Mouse (Mus musculus): ENCODE results near the gene Sema3f. TPM values are rescaled to one million over a fixed set of nuclear protein-coding genes. Genes with fewer than 3 reads are reported as not detected.

Sema3f gene
- polyA plus RNA-seq, 1 experiment from 2014 or later, result 13.2 TPM

DNA sequence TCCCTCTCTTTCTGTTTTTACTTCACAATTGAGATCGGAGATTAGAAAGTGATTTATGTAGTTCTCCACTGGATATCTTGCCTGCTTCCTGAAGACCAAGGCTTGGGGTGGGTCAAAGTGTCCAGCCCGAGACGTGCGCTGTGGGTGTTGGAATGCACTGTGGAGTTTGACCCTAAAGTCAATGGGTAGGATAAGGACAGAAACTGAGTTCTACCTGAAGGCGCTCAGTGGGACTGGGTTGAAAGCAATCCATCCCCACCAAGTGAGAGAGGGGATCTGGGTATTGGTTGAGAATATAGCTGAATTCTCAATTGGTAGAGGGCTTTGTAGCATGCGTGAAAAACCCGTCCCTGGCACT is 65.1 kb downstream of the Sema3f start:
- Histone ChIP-seq H3K27ac (ENCODE audit: low read depth, low read length) (no peak overlapping the region), H3K4me3 (ENCODE audit: low read depth, low read length) (no peak overlapping the region), H3K4me2 (ENCODE audit: low read depth, low read length, severe bottlenecking) (no peak overlapping the region), H3K27me3 (ENCODE audit: control insufficient read depth, insufficient read depth, low read length) (no peaks in the 10 kb centered on the region), H3K4me1 (replicated peaks; ENCODE audit: control insufficient read depth, insufficient read depth, low read length) (peaks cover 17% of the 10 kb centered on the region), H3K36me3 (ENCODE audit: control insufficient read depth, insufficient read depth, low read length) (no peaks in the 10 kb centered on the region), H3K9ac (ENCODE audit: low read length) (peak overlapping the region; percentile 9), H3K9me3 (ENCODE audit: control insufficient read depth, low read length) (no peaks in the 10 kb centered on the region)
- 58% methylated on average over 7 of the region's 7 CpGs for WGBS
- ATAC-seq (replicated peaks; ENCODE audit: low FRiP score) (peak; percentile 13), DNase-seq (ENCODE audit: low spot score) (no peak)

DNA sequence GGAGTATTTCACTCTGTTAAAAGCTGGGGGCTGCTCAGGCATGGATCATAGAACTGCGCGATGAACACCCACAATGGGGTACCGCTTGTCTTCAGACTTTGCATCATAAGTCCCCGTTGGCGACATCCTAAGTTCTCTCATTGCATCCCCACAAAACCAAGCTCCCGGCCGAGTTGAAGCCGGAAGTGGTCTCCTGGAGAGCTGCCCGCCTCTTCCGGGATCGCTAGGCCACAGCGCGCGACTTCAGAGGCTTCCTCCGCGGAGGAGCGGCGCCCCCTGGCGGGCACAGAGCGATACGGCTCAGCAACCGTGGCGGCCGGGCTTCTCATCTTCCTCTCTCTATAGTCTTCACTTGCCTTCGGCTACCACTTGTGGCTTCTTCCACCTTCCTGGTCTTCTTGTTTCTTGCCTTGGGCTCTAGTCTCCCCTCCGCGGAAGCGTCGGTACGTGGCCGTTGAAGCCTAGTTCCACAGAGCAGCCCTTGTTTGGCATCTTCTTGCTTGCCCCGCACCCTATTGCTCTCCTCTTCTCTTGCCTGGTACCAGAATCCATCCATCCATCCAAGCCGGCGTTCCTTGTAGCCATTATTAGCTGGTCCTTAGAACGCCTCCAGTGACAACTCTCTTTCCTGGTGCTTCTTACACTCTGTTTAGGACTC is 65.7 kb downstream of the Sema3f start:
- no peaks in the 10 kb centered on the region for H3K27me3 ChIP-seq (ENCODE audit: control insufficient read depth, insufficient read depth, low read length)
- peak overlapping the region; percentile 58 for H3K4me2 ChIP-seq (ENCODE audit: low read depth, low read length, severe bottlenecking)
- H3K9me3 ChIP-seq (ENCODE audit: control insufficient read depth, low read length), result no peaks in the 10 kb centered on the region
- peak; percentile 79 for ATAC-seq (replicated peaks; ENCODE audit: low FRiP score)
- H3K36me3 ChIP-seq (ENCODE audit: control insufficient read depth, insufficient read depth, low read length), result no peaks in the 10 kb centered on the region
- peaks cover 17% of the 10 kb centered on the region for H3K4me1 ChIP-seq (replicated peaks; ENCODE audit: control insufficient read depth, insufficient read depth, low read length)
- H3K4me3 ChIP-seq (ENCODE audit: low read depth, low read length), result peak overlapping the region; percentile 29
- H3K9ac ChIP-seq (ENCODE audit: low read length), result peak overlapping the region; percentile 63
- 6% methylated on average over 35 of the region's 35 CpGs for WGBS
- DNase-seq (ENCODE audit: low spot score), result peak; percentile 97
- peak overlapping the region; percentile 43; the same call in 1 of the 2 replicates for H3K27ac ChIP-seq (ENCODE audit: low read depth, low read length)

DNA sequence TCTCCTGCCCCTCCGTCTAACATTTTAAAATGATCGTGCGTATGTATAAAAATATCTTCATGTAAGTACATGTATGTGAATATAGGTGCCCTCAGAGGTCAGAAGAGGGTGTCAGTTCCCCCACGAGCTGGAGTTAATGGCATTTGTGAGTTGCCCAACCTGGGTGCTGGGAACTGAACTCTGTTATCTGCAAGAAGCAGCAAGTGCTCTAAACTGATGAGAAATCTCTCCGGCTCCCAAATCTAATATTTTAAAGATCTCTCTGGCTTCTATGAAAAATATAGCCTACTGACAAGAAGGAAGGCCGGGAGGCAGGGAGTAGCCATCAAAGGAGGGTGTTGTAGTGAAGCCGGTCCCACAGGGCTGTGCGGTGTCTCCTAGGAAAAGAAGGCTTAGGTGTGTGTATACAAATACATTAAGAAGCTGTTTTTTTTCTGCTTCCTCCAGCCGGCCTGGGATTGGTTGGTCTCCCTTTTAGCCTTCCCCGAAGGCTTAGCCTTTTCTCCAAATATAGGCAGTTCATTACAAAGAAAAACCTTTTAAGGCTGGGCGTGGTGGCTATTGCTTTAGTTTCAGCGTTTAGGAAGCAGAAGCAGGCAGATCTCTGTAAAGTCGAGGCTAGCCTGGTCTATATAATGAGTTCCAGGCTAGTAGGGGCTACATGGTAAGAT is 66.6 kb downstream of the Sema3f start:
- Histone ChIP-seq H3K27me3 (ENCODE audit: control insufficient read depth, insufficient read depth, low read length) (no peaks in the 10 kb centered on the region), H3K36me3 (ENCODE audit: control insufficient read depth, insufficient read depth, low read length) (no peaks in the 10 kb centered on the region), H3K4me2 (ENCODE audit: low read depth, low read length, severe bottlenecking) (peak overlapping the region; percentile 58; the same call in 1 of the 2 replicates), H3K4me3 (ENCODE audit: low read depth, low read length) (no peak overlapping the region), H3K27ac (ENCODE audit: low read depth, low read length) (no peak overlapping the region; the same call in 1 of the 2 replicates), H3K9ac (ENCODE audit: low read length) (no peak overlapping the region), H3K4me1 (replicated peaks; ENCODE audit: control insufficient read depth, insufficient read depth, low read length) (peaks cover 17% of the 10 kb centered on the region), H3K9me3 (ENCODE audit: control insufficient read depth, low read length) (no peaks in the 10 kb centered on the region)
- 94% methylated on average over 13 of the region's 13 CpGs for WGBS
- ATAC-seq (replicated peaks; ENCODE audit: low FRiP score) (no peak), DNase-seq (ENCODE audit: low spot score) (no peak)

DNA sequence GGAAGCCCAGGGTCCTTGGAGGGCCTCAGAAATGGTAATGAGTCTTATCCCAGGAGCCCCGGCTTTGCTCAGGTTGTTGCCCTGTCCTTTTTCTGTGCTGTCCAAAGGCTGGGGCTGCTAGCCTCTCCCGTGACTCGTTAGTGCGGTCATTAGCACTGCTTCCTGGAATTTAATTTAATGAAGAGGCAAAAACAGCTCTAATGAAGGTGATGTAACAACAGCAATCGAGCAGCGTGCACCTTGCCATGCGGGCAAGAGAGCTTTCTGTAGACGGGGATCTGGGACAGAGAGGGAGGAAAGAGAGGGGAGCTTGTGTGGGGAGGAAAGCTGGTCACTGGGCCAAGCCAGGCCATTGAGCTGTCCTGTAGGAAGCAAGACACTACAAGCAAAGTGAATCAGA is 68.6 kb downstream of the Sema3f start:
- H3K27me3 ChIP-seq (ENCODE audit: control insufficient read depth, insufficient read depth, low read length), result no peaks in the 10 kb centered on the region
- WGBS, result 19% methylated on average over 8 of the region's 8 CpGs
- H3K36me3 ChIP-seq (ENCODE audit: control insufficient read depth, insufficient read depth, low read length), result no peaks in the 10 kb centered on the region
- peak overlapping the region; percentile 62 for H3K27ac ChIP-seq (ENCODE audit: low read depth, low read length)
- peaks cover 27% of the 10 kb centered on the region for H3K4me1 ChIP-seq (replicated peaks; ENCODE audit: control insufficient read depth, insufficient read depth, low read length)
- DNase-seq (ENCODE audit: low spot score), result no peak
- no peaks in the 10 kb centered on the region for H3K9me3 ChIP-seq (ENCODE audit: control insufficient read depth, low read length)
- no peak for ATAC-seq (replicated peaks; ENCODE audit: low FRiP score)
- H3K9ac ChIP-seq (ENCODE audit: low read length), result peak overlapping the region; percentile 32; the same call in 1 of the 2 replicates
- H3K4me3 ChIP-seq (ENCODE audit: low read depth, low read length), result no peak overlapping the region
- H3K4me2 ChIP-seq (ENCODE audit: low read depth, low read length, severe bottlenecking), result no peak overlapping the region

DNA sequence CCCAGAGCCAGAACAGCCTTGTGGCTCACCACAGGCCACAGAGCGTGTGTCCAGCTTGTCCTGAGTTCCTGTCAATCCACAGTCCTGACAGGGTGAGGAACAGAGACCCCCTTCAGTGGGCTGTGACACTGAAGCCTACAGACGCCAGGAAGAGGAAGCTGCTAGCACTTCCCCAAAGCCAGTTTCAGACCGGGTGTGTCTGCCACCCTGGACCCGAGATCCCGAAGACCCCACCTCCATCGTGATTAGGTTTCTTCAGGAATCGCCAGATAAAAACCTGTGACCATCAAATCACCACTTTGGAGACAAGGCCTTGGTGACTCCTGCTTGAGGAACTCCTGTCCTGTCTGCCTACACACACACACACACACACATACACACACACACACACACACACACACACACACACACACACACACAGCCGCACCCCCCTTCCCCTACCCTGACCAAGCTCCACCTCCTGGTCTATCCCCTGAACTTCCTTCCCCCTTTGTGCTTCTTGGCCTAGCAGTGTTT is 70.0 kb downstream of the Sema3f start:
- H3K4me1 ChIP-seq (replicated peaks; ENCODE audit: control insufficient read depth, insufficient read depth, low read length), result peaks cover 32% of the 10 kb centered on the region
- no peaks in the 10 kb centered on the region for H3K36me3 ChIP-seq (ENCODE audit: control insufficient read depth, insufficient read depth, low read length)
- DNase-seq (ENCODE audit: low spot score) (no peak), ATAC-seq (replicated peaks; ENCODE audit: low FRiP score) (no peak)
- H3K4me3 ChIP-seq (ENCODE audit: low read depth, low read length), result no peak overlapping the region
- no peak overlapping the region for H3K4me2 ChIP-seq (ENCODE audit: low read depth, low read length, severe bottlenecking)
- H3K9me3 ChIP-seq (ENCODE audit: control insufficient read depth, low read length), result no peaks in the 10 kb centered on the region
- H3K9ac ChIP-seq (ENCODE audit: low read length), result peak overlapping the region; percentile 37; the same call in 1 of the 2 replicates
- H3K27me3 ChIP-seq (ENCODE audit: control insufficient read depth, insufficient read depth, low read length), result no peaks in the 10 kb centered on the region
- no peak overlapping the region for H3K27ac ChIP-seq (ENCODE audit: low read depth, low read length)
- 37% methylated on average over 8 of the region's 8 CpGs for WGBS

DNA sequence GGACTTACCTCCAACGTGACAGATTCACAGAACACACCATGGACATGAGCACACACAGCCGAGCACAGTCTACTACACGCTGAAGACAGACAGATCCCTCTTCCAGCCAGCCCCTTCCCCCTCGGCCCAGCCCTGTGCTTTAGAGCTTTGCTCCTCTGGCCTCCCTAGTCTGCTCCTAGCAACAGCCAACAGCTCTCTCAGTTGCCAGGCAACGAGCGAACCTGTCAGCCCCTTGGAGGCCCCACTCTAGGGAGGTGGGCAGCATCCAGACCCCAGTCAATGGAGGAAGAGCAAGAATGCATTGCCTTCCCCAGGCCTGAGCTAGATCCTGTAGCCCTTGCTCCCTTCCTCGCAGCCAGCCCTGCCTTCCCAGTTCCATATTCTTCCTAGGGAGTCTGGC is 73.2 kb downstream of the Sema3f start:
- peak overlapping the region; percentile 90 for H3K27ac ChIP-seq (ENCODE audit: low read depth, low read length)
- peak overlapping the region; percentile 54 for H3K9ac ChIP-seq (ENCODE audit: low read length)
- DNase-seq (ENCODE audit: low spot score) (peak; percentile 86), ATAC-seq (replicated peaks; ENCODE audit: low FRiP score) (peak; percentile 59)
- H3K27me3 ChIP-seq (ENCODE audit: control insufficient read depth, insufficient read depth, low read length), result no peaks in the 10 kb centered on the region
- H3K4me1 ChIP-seq (replicated peaks; ENCODE audit: control insufficient read depth, insufficient read depth, low read length), result peaks cover 41% of the 10 kb centered on the region
- 13% methylated on average over 7 of the region's 7 CpGs for WGBS
- no peaks in the 10 kb centered on the region for H3K9me3 ChIP-seq (ENCODE audit: control insufficient read depth, low read length)
- H3K4me3 ChIP-seq (ENCODE audit: low read depth, low read length), result no peak overlapping the region
- no peaks in the 10 kb centered on the region for H3K36me3 ChIP-seq (ENCODE audit: control insufficient read depth, insufficient read depth, low read length)
- H3K4me2 ChIP-seq (ENCODE audit: low read depth, low read length, severe bottlenecking), result peak overlapping the region; percentile 40

DNA sequence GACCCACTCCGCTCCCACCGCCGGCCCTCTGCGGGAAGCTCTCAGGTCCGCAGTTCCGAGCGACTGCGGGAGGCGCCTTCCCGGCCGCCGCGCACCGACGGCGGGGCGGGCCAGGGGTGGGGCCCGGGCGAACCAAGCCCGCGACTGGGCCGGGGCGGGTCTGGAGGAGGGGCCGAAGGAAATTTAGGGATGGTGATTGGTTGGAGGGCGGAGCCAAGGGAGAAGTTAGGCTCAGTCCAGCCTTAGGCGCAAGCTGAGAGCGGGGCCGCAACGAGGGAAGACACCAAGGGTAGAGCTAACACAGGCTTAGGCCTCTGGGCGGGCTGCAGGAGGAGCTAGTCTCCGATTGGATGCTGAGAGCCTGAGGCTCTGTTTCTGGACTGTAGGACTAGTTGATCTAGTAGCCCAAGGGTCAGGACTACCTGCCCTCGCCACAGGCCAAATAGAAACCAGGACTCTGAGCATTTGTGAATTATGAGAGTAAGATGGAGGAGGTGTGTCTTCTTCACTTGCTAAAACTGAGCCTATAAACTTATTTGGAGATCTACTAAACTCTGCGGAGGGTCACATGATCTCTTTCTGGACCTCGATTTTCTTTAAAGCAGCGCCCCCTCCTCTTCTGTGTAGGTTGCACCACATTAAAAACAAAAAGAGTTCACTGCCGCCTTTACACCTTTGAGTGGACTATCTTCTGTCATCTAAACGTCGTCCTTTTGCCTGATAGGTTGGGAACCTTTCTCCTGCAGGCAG is 74.8 kb downstream of the Sema3f start, which contains the start of gene Gnai2:
TSS of gene Gnai2 (minus strand) at position 89 of the 750 bp plus-strand sequence.
- no peaks in the 10 kb centered on the region for H3K9me3 ChIP-seq (ENCODE audit: control insufficient read depth, low read length)
- no peaks in the 10 kb centered on the region for H3K27me3 ChIP-seq (ENCODE audit: control insufficient read depth, insufficient read depth, low read length)
- H3K9ac ChIP-seq (ENCODE audit: low read length), result peak within 1 kb of the TSS; percentile 97
- ATAC-seq (replicated peaks; ENCODE audit: low FRiP score) (peak; percentile 85), DNase-seq (ENCODE audit: low spot score) (peak; percentile 96)
- no peaks in the 10 kb centered on the region for H3K36me3 ChIP-seq (ENCODE audit: control insufficient read depth, insufficient read depth, low read length)
- WGBS, result 3% methylated on average over 38 of the region's 38 CpGs
- peaks cover 43% of the 10 kb centered on the region for H3K4me1 ChIP-seq (replicated peaks; ENCODE audit: control insufficient read depth, insufficient read depth, low read length)
- H3K4me2 ChIP-seq (ENCODE audit: low read depth, low read length, severe bottlenecking), result peak within 1 kb of the TSS; percentile 100
- H3K27ac ChIP-seq (ENCODE audit: low read depth, low read length), result peak within 1 kb of the TSS; percentile 87
- peak within 1 kb of the TSS; percentile 89 for H3K4me3 ChIP-seq (ENCODE audit: low read depth, low read length)

Data from forebrain, embryonic 11.5 days (tissue).